Mouse (Mus musculus): Measurements from ENCODE around the gene Clns1a.

GRCm38 (mm10) chr7:97747787-97748497, 51.5 kb downstream of the Clns1a start:
- TF ChIP-seq POLR2A (IDR thresholded peaks at IDR 0.05; ENCODE audit: extremely low read depth, insufficient read depth, low read length): no peak
- peak; percentile 92 for TF ChIP-seq CTCF (IDR thresholded peaks at IDR 0.05; ENCODE audit: extremely low read depth, insufficient read depth, low read length)
